9 mouse cellular contexts compared by ENCODE assay signal in the genomic region with DNA sequence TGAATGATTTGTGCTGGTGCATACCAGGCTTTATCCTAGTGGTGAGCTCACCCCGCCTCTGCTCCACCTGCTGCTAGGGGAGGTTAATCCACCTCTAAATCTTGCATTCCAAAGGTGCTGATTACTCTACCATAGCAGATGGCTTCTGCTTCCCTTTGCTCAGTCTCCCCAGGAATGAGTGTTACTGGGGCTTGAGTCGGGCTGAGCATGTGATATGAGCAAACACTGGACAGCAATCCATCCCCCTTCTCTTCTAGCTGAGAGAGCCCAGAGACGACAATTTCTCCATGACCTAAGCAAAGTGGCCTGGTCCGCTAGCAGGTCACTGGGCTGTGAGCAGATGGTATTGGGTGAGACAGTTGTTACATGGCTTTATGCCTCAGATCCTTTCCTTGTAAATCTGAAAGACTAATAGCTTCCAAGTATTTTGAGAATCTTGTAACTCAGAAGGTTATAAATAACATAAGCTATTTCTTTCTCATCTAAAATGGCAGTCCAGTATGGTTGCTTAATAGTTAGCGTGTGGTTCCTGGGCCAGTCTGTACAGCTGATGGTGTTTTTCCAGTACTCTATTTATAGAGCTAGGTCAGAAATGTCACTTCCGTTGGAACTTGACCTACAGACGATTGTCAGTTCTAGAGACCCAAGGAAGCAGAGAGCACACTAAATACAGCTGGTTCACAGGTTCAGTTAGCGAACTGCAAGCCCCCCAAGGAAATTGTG.
DNase-seq lines count a peak whose midpoint lies in the region; ATAC-seq and TF ChIP-seq lines count a peak whose summit lies in the region.
"Had no signal": no experiment of that assay in that cellular context is flagged by ENCODE, and none has a peak within 500 bp of the region (broad histone marks: within the 10 kb centered on the region; RNA-seq: fewer than 3 reads in every experiment).

No protein-coding gene starts in this region.

- no peak for TF ChIP-seq CTCF in spleen, adult 2 months (IDR thresholded peaks at IDR 0.05; ENCODE audit: extremely low read depth, insufficient read depth, insufficient read length, insufficient replicate concordance)

- WGBS in heart, embryonic 10.5 days = 54% methylated on average over 8 of the region's 8 CpGs
- whole genome bisulfite sequencing in heart, embryonic 12.5 days = 55% methylated on average over 8 of the region's 8 CpGs
- 67% methylated on average over 8 of the region's 8 CpGs for WGBS in spleen, adult 2 months

- no peak for TF ChIP-seq POLR2A in spleen, adult 2 months (IDR thresholded peaks at IDR 0.05; ENCODE audit: low read depth, low read length)

- no peak overlapping the region for H3K4me2 ChIP-seq in heart, embryonic 12.5 days
- H3K4me2 ChIP-seq: forebrain, embryonic 12.5 days had no signal

- no peak for ATAC-seq in heart, embryonic 12.5 days (ENCODE audit: insufficient number of reproducible peaks, low FRiP score)

- no peak for DNase-seq in heart, embryonic 10.5 days (ENCODE audit: low spot score)
- no peak for DNase-seq in spleen, adult 2 months (ENCODE audit: low read depth in 1 of 2, low spot score in 2 of 2)
- no peak for DNase-seq in spleen, postnatal 10 days (ENCODE audit: low spot score in 2 of 2)
- DNase-seq in kidney, postnatal 14 days = peak; percentile 65
- DNase-seq in yolk sac, embryonic 10.5 days (ENCODE audit: low spot score) = peak; percentile 66
- DNase-seq in cerebellum, adult 11-12 months = no peak
- DNase-seq in left cerebral cortex, adult 9 months (ENCODE audit: low spot score in 2 of 2) = no peak

- H3K27me3 ChIP-seq in heart, embryonic 10.5 days (ENCODE audit: insufficient read depth, poor library complexity, severe bottlenecking) = no peaks in the 10 kb centered on the region
- H3K27me3 ChIP-seq in heart, embryonic 12.5 days (replicated peaks) = no peaks in the 10 kb centered on the region
- no peaks in the 10 kb centered on the region for H3K27me3 ChIP-seq in spleen, adult 2 months (ENCODE audit: control insufficient read depth, insufficient read depth, low read length)
- H3K27me3 ChIP-seq: forebrain, embryonic 12.5 days had no signal

- H3K4me1 ChIP-seq in heart, embryonic 10.5 days = peaks cover 76% of the 10 kb centered on the region
- peaks cover 51% of the 10 kb centered on the region for H3K4me1 ChIP-seq in heart, embryonic 12.5 days (replicated peaks)
- H3K4me1 ChIP-seq in spleen, adult 2 months (ENCODE audit: control insufficient read depth, insufficient read depth, insufficient read length) = peaks cover 10% of the 10 kb centered on the region; the same call in 1 of the 2 replicates

- H3K36me3 ChIP-seq in heart, embryonic 10.5 days = no peaks in the 10 kb centered on the region
- H3K36me3 ChIP-seq in heart, embryonic 12.5 days = no peaks in the 10 kb centered on the region
- no peaks in the 10 kb centered on the region for H3K36me3 ChIP-seq in spleen, adult 2 months (ENCODE audit: control insufficient read depth, insufficient read depth, low read length)
- H3K36me3 ChIP-seq: forebrain, embryonic 12.5 days had no signal

- H3K9ac ChIP-seq in heart, embryonic 12.5 days = no peak overlapping the region
- H3K9ac ChIP-seq: forebrain, embryonic 12.5 days had no signal

- H3K4me3 ChIP-seq in heart, embryonic 10.5 days = no peak overlapping the region
- no peak overlapping the region for H3K4me3 ChIP-seq in heart, embryonic 12.5 days
- no peak overlapping the region for H3K4me3 ChIP-seq in spleen, adult 2 months (ENCODE audit: extremely low read depth, insufficient read depth, insufficient read length)
- H3K4me3 ChIP-seq: forebrain, embryonic 12.5 days had no signal

- H3K9me3 ChIP-seq in heart, embryonic 10.5 days = no peaks in the 10 kb centered on the region
- H3K9me3 ChIP-seq in heart, embryonic 12.5 days (replicated peaks) = no peaks in the 10 kb centered on the region
- H3K9me3 ChIP-seq: forebrain, embryonic 12.5 days had no signal

- peak overlapping the region; percentile 60 for H3K27ac ChIP-seq in heart, embryonic 10.5 days
- H3K27ac ChIP-seq in heart, embryonic 12.5 days (ENCODE audit: poor library complexity, severe bottlenecking) = no peak overlapping the region
- peak overlapping the region; percentile 34; the same call in 1 of the 2 replicates for H3K27ac ChIP-seq in spleen, adult 2 months (ENCODE audit: insufficient read depth, low read length)
- H3K27ac ChIP-seq: forebrain, embryonic 12.5 days had no signal

Comparison
In these comparisons a context has a peak if more than half of its experiments do, and no peak if none do; other contexts are left out.
1. DNase-seq: peak in kidney, postnatal 14 days (single experiment) and yolk sac, embryonic 10.5 days (single experiment); none in heart, embryonic 10.5 days (single experiment), spleen, adult 2 months (0 of 2), spleen, postnatal 10 days (0 of 2), cerebellum, adult 11-12 months (single experiment) and left cerebral cortex, adult 9 months (0 of 2).